In genomic region chr12:25475180-25475758, GRCm38 (mm10) we compare ENCODE assay signal across 9 mouse cellular contexts.
DNase-seq lines count a peak whose midpoint lies in the region; ATAC-seq and TF ChIP-seq lines count a peak whose summit lies in the region.
"Had no signal": no experiment of that assay in that cellular context is flagged by ENCODE, and none has a peak within 500 bp of the region (broad histone marks: within the 10 kb centered on the region; RNA-seq: fewer than 3 reads in every experiment).

No protein-coding gene starts in this region.

- H3K9ac ChIP-seq in embryonic facial prominence, embryonic 11.5 days (replicated peaks; ENCODE audit: low read length), result no peak overlapping the region
- no peak overlapping the region for H3K9ac ChIP-seq in intestine, embryonic 15.5 days
- 0 out of 2 replicates have a peak overlapping the region, but pooled peaks have one; percentile 27 for H3K9ac ChIP-seq in midbrain, embryonic 14.5 days (replicated peaks; ENCODE audit: low read length)
- H3K9ac ChIP-seq: liver, embryonic 15.5 days had no signal

- no peaks in the 10 kb centered on the region for H3K27me3 ChIP-seq in C2C12 (ENCODE audit: control insufficient read depth, insufficient read depth, insufficient read length)
- H3K27me3 ChIP-seq in embryonic facial prominence, embryonic 11.5 days (ENCODE audit: control insufficient read depth, insufficient read depth, low read length), result no peaks in the 10 kb centered on the region
- no peaks in the 10 kb centered on the region for H3K27me3 ChIP-seq in intestine, embryonic 15.5 days (replicated peaks)
- no peaks in the 10 kb centered on the region for H3K27me3 ChIP-seq in midbrain, embryonic 14.5 days (ENCODE audit: control insufficient read depth, insufficient read depth, low read length)
- H3K27me3 ChIP-seq: liver, embryonic 15.5 days had no signal

- no peak overlapping the region for H3K4me2 ChIP-seq in embryonic facial prominence, embryonic 11.5 days (ENCODE audit: low read depth, low read length)
- peak overlapping the region; percentile 43 for H3K4me2 ChIP-seq in intestine, embryonic 15.5 days (replicated peaks)
- H3K4me2 ChIP-seq in midbrain, embryonic 14.5 days (ENCODE audit: low read length), result peak overlapping the region; percentile 30
- H3K4me2 ChIP-seq: liver, embryonic 15.5 days had no signal

- intact Hi-C loops in left cerebral cortex, postnatal 14 days (cut with DNase I), result loop anchor here (10.0 kb wide), 1 partner anchor 380 kb away; the partner anchor contains the start of gene Id2

- H3K9me3 ChIP-seq in embryonic facial prominence, embryonic 11.5 days (replicated peaks; ENCODE audit: control insufficient read depth, low read length), result no peaks in the 10 kb centered on the region
- H3K9me3 ChIP-seq in intestine, embryonic 15.5 days, result no peaks in the 10 kb centered on the region
- no peaks in the 10 kb centered on the region for H3K9me3 ChIP-seq in midbrain, embryonic 14.5 days (ENCODE audit: control insufficient read depth, low read length)
- H3K9me3 ChIP-seq: liver, embryonic 15.5 days had no signal

- TF ChIP-seq CTCF in C2C12 (IDR thresholded peaks at IDR 0.05; ENCODE audit: control insufficient read depth, insufficient read depth, insufficient read length), result no peak

- peak; percentile 54 for DNase-seq in embryonic facial prominence, embryonic 11.5 days (ENCODE audit: low spot score)
- peak; percentile 75 for DNase-seq in midbrain, embryonic 14.5 days
- no peak for DNase-seq in lung, postnatal 4 days
- no peak for DNase-seq in adrenal gland, postnatal 10 days
- DNase-seq in gastrocnemius, adult 8-10 months (ENCODE audit: low spot score in 2 of 2), result no peak
- DNase-seq in left cerebral cortex, postnatal 14 days (ENCODE audit: low spot score in 2 of 2), result no peak

- H3K4me3 ChIP-seq in C2C12 (ENCODE audit: insufficient read depth, poor library complexity, severe bottlenecking), result no peak overlapping the region
- no peak overlapping the region for H3K4me3 ChIP-seq in embryonic facial prominence, embryonic 11.5 days (ENCODE audit: low read depth, low read length)
- no peak overlapping the region for H3K4me3 ChIP-seq in intestine, embryonic 15.5 days (replicated peaks)
- no peak overlapping the region for H3K4me3 ChIP-seq in midbrain, embryonic 14.5 days (replicated peaks; ENCODE audit: low read depth, low read length)
- H3K4me3 ChIP-seq: liver, embryonic 15.5 days had no signal

- H3K4me1 ChIP-seq in embryonic facial prominence, embryonic 11.5 days (ENCODE audit: control insufficient read depth, insufficient read depth, low read length), result peaks cover 5% of the 10 kb centered on the region
- H3K4me1 ChIP-seq in intestine, embryonic 15.5 days (replicated peaks), result 0 out of 2 replicates have a peak, but pooled peaks cover 7% of the 10 kb centered on the region
- peaks cover 24% of the 10 kb centered on the region for H3K4me1 ChIP-seq in midbrain, embryonic 14.5 days (ENCODE audit: control insufficient read depth, insufficient read depth, low read length)
- H3K4me1 ChIP-seq: liver, embryonic 15.5 days had no signal

- no peak overlapping the region for H3ac ChIP-seq in C2C12 (ENCODE audit: control insufficient read depth, insufficient read length, low read depth)

- no peak overlapping the region for H3K27ac ChIP-seq in embryonic facial prominence, embryonic 11.5 days (replicated peaks; ENCODE audit: low read depth, low read length)
- H3K27ac ChIP-seq in intestine, embryonic 15.5 days, result no peak overlapping the region
- peak overlapping the region; percentile 73 for H3K27ac ChIP-seq in midbrain, embryonic 14.5 days (replicated peaks; ENCODE audit: low read depth, low read length)
- H3K27ac ChIP-seq: liver, embryonic 15.5 days had no signal

- ATAC-seq in embryonic facial prominence, embryonic 11.5 days (replicated peaks; ENCODE audit: insufficient number of reproducible peaks, low FRiP score, low TSS enrichment, low read depth), result peak; percentile 95
- peak; percentile 71 for ATAC-seq in intestine, embryonic 15.5 days
- peak; percentile 90 for ATAC-seq in midbrain, embryonic 14.5 days (ENCODE audit: low FRiP score, low TSS enrichment)

- no peaks in the 10 kb centered on the region for H3K79me3 ChIP-seq in C2C12 (ENCODE audit: low read depth)

- 9% methylated on average over 10 of the region's 10 CpGs for WGBS in embryonic facial prominence, embryonic 11.5 days
- WGBS in intestine, embryonic 15.5 days, result 20% methylated on average over 10 of the region's 10 CpGs
- WGBS in midbrain, embryonic 14.5 days, result 2% methylated on average over 10 of the region's 10 CpGs

- no peaks in the 10 kb centered on the region for H3K36me3 ChIP-seq in C2C12 (ENCODE audit: control insufficient read depth, insufficient read depth)
- H3K36me3 ChIP-seq in embryonic facial prominence, embryonic 11.5 days (replicated peaks; ENCODE audit: control insufficient read depth, insufficient read depth, low read depth, low read length), result no peaks in the 10 kb centered on the region
- no peaks in the 10 kb centered on the region for H3K36me3 ChIP-seq in intestine, embryonic 15.5 days
- H3K36me3 ChIP-seq in midbrain, embryonic 14.5 days (ENCODE audit: control insufficient read depth, insufficient read depth, low read length), result no peaks in the 10 kb centered on the region
- H3K36me3 ChIP-seq: liver, embryonic 15.5 days had no signal

- H3K79me2 ChIP-seq in C2C12 (ENCODE audit: control insufficient read depth, insufficient read depth), result no peaks in the 10 kb centered on the region

TF ChIP-seq in C2C12, 6 proteins besides CTCF, POLR2A, EP300 and RAD21:
- TF ChIP-seq USF1 (IDR thresholded peaks at IDR 0.05; ENCODE audit: low read depth) (no peak), MYOG (IDR thresholded peaks at IDR 0.05; ENCODE audit: control insufficient read depth, extremely low read depth, insufficient read length) (no peak), MAX (IDR thresholded peaks at IDR 0.05) (no peak), MYOD1 (IDR thresholded peaks at IDR 0.05; ENCODE audit: control insufficient read depth, insufficient read length, low read depth) (peak; percentile 61), CEBPB (IDR thresholded peaks at IDR 0.05; ENCODE audit: low read depth) (no peak), FOSL1 (IDR thresholded peaks at IDR 0.05; ENCODE audit: insufficient read depth, low read length, poor library complexity, severe bottlenecking) (no peak)

Comparison
In these comparisons a context has a peak if more than half of its experiments do, and no peak if none do; other contexts are left out.
1. DNase-seq: peak in embryonic facial prominence, embryonic 11.5 days (single experiment) and midbrain, embryonic 14.5 days (single experiment); none in lung, postnatal 4 days (0 of 2), adrenal gland, postnatal 10 days (single experiment), gastrocnemius, adult 8-10 months (0 of 2) and left cerebral cortex, postnatal 14 days (0 of 2).
2. Peak in every context shown above with its lines, with median percentiles within 50 percentile points of each other: ATAC-seq.